Mouse (Mus musculus): ENCODE data around the gene Zswim9. TPM values are rescaled to one million over a fixed set of nuclear protein-coding genes. Genes with fewer than 3 reads are reported as not detected.

Zswim9 gene
- polyA plus RNA-seq, 1 experiment from 2014 or later, result 9.0 TPM

DNA sequence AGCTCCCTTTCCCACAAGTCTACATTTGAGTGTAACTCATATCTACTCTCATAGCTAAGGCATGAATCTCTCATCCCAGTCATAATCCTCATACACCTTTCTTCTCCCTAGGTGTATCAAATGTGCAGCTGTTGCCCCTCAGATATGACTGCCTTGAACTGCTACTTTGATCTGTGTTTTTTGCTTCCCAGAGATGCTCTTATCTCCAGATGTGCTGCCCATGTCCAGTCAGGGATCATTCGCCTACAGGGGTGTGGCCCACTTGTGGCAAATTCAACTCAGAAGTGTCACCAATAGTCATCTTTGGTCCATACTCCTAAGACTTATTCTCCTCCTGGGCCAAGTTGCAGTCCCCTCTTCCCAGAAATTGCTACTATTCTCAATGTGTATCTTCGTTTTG is 688 bp downstream of the Zswim9 start:
- WGBS, result 32% methylated on average over 2 of the region's 2 CpGs
- Histone ChIP-seq H3K9ac (ENCODE audit: low read length) (peak overlapping the region; percentile 71), H3K27me3 (ENCODE audit: control insufficient read depth, insufficient read depth, low read length) (no peaks in the 10 kb centered on the region), H3K4me3 (ENCODE audit: low read depth, low read length) (peak overlapping the region; percentile 55), H3K27ac (ENCODE audit: low read depth, low read length) (no peak overlapping the region; the same call in 1 of the 2 replicates), H3K4me2 (ENCODE audit: low read depth) (peak overlapping the region; percentile 51), H3K9me3 (ENCODE audit: control insufficient read depth, low read length) (0 out of 2 replicates have a peak, but pooled peaks cover 2% of the 10 kb centered on the region), H3K36me3 (ENCODE audit: control insufficient read depth, insufficient read depth, low read length) (peaks cover 4% of the 10 kb centered on the region; the same call in 1 of the 2 replicates), H3K4me1 (ENCODE audit: control insufficient read depth, insufficient read depth, low read length) (no peaks in the 10 kb centered on the region)
- ATAC-seq (ENCODE audit: insufficient read depth, low FRiP score, low TSS enrichment) (peak; percentile 1; the same call in 1 of the 2 replicates), DNase-seq (ENCODE audit: low spot score) (no peak)

DNA sequence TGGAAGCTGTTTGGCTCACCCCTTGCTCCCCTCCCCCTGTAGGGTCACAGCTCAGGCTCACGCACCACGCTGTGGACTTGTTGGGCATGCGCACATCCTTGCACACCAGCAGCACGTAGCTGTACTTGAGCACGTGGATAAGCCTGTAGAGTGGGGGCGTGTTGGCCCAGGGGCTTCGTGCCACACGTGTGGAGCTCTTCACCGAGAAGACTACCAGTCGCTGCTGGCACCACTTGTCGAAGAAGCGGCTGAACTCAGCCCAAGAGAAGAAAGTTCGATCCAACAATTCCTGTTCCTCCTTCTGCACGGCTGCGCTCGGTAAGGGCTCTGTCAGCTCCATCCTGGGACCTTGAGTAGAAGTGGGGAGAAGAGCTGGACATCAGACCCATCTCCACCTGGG is 1.4 kb downstream of the Zswim9 start, which contains the start of gene Lig1:
Gene Lig1, plus strand, starts transcription at position 203 of the 400 bp plus-strand sequence.
- no peaks in the 10 kb centered on the region for H3K4me1 ChIP-seq (ENCODE audit: control insufficient read depth, insufficient read depth, low read length)
- no peak within 1 kb of the TSS; the same call in 1 of the 2 replicates for H3K27ac ChIP-seq (ENCODE audit: low read depth, low read length)
- WGBS, result 95% methylated on average over 16 of the region's 16 CpGs
- H3K4me3 ChIP-seq (ENCODE audit: low read depth, low read length), result peak within 1 kb of the TSS; percentile 55
- peak within 1 kb of the TSS; percentile 51 for H3K4me2 ChIP-seq (ENCODE audit: low read depth)
- no peaks in the 10 kb centered on the region for H3K27me3 ChIP-seq (ENCODE audit: control insufficient read depth, insufficient read depth, low read length)
- no peak for ATAC-seq (ENCODE audit: insufficient read depth, low FRiP score, low TSS enrichment)
- peak within 1 kb of the TSS; percentile 71 for H3K9ac ChIP-seq (ENCODE audit: low read length)
- peaks cover 4% of the 10 kb centered on the region; the same call in 1 of the 2 replicates for H3K36me3 ChIP-seq (ENCODE audit: control insufficient read depth, insufficient read depth, low read length)
- DNase-seq (ENCODE audit: low spot score), result no peak
- 0 out of 2 replicates have a peak, but pooled peaks cover 2% of the 10 kb centered on the region for H3K9me3 ChIP-seq (ENCODE audit: control insufficient read depth, low read length)

GRCm38 (mm10) chr7:13271704-13272103 is 6.8 kb downstream of the Zswim9 start:
- WGBS, result 79% methylated on average over 1 of the region's 1 CpGs
- DNase-seq (ENCODE audit: low spot score), result no peak
- Histone ChIP-seq H3K27me3 (ENCODE audit: control insufficient read depth, insufficient read depth, low read length) (no peaks in the 10 kb centered on the region), H3K4me2 (ENCODE audit: low read depth) (no peak overlapping the region), H3K27ac (ENCODE audit: low read depth, low read length) (no peak overlapping the region), H3K9me3 (ENCODE audit: control insufficient read depth, low read length) (no peaks in the 10 kb centered on the region), H3K9ac (ENCODE audit: low read length) (no peak overlapping the region), H3K36me3 (ENCODE audit: control insufficient read depth, insufficient read depth, low read length) (0 out of 2 replicates have a peak, but pooled peaks cover 2% of the 10 kb centered on the region), H3K4me1 (ENCODE audit: control insufficient read depth, insufficient read depth, low read length) (no peaks in the 10 kb centered on the region), H3K4me3 (ENCODE audit: low read depth, low read length) (no peak overlapping the region)
- ATAC-seq (ENCODE audit: insufficient read depth, low FRiP score, low TSS enrichment), result no peak

GRCm38 (mm10) chr7:13269394-13269793 is 9.1 kb downstream of the Zswim9 start:
- H3K4me1 ChIP-seq (ENCODE audit: control insufficient read depth, insufficient read depth, low read length), result no peaks in the 10 kb centered on the region
- no peak for ATAC-seq (ENCODE audit: insufficient read depth, low FRiP score, low TSS enrichment)
- no peak for DNase-seq (ENCODE audit: low spot score)
- no peak overlapping the region for H3K4me3 ChIP-seq (ENCODE audit: low read depth, low read length)
- no peak overlapping the region for H3K9ac ChIP-seq (ENCODE audit: low read length)
- no peaks in the 10 kb centered on the region for H3K36me3 ChIP-seq (ENCODE audit: control insufficient read depth, insufficient read depth, low read length)
- H3K27ac ChIP-seq (ENCODE audit: low read depth, low read length), result no peak overlapping the region
- no peak overlapping the region for H3K4me2 ChIP-seq (ENCODE audit: low read depth)
- H3K9me3 ChIP-seq (ENCODE audit: control insufficient read depth, low read length), result no peaks in the 10 kb centered on the region
- 81% methylated on average over 11 of the region's 11 CpGs for WGBS
- no peaks in the 10 kb centered on the region for H3K27me3 ChIP-seq (ENCODE audit: control insufficient read depth, insufficient read depth, low read length)

DNA sequence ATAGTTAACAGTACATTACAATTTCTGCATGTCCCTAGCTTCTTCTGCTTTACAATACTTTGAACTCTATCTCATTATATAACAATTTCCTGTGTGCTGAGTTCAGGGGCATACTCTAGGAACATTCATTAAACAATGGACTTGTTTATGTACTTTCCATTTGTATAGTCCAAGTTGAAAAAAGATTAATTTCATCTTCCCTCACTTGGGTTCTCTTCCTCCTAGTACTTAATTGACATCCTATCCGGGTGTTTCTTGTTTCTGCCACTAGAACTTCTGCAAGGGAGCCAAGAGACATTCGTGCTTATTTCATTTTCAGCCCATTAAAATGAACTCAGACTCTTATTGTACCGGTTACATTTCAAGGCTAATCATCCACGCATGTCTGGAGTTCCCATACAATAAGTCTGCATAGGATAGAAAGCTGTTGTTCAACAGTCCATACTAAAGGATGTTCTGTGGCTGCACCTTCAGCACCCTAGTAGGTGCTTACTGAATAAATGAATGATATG is 9.7 kb downstream of the Zswim9 start:
- Histone ChIP-seq H3K27me3 (ENCODE audit: control insufficient read depth, insufficient read depth, low read length) (no peaks in the 10 kb centered on the region), H3K4me3 (ENCODE audit: low read depth, low read length) (no peak overlapping the region), H3K27ac (ENCODE audit: low read depth, low read length) (no peak overlapping the region), H3K4me1 (ENCODE audit: control insufficient read depth, insufficient read depth, low read length) (no peaks in the 10 kb centered on the region), H3K9me3 (ENCODE audit: control insufficient read depth, low read length) (no peaks in the 10 kb centered on the region), H3K9ac (ENCODE audit: low read length) (no peak overlapping the region), H3K36me3 (ENCODE audit: control insufficient read depth, insufficient read depth, low read length) (no peaks in the 10 kb centered on the region), H3K4me2 (ENCODE audit: low read depth) (no peak overlapping the region)
- ATAC-seq (ENCODE audit: insufficient read depth, low FRiP score, low TSS enrichment), result no peak
- 91% methylated on average over 4 of the region's 4 CpGs for WGBS
- DNase-seq (ENCODE audit: low spot score), result no peak

DNA sequence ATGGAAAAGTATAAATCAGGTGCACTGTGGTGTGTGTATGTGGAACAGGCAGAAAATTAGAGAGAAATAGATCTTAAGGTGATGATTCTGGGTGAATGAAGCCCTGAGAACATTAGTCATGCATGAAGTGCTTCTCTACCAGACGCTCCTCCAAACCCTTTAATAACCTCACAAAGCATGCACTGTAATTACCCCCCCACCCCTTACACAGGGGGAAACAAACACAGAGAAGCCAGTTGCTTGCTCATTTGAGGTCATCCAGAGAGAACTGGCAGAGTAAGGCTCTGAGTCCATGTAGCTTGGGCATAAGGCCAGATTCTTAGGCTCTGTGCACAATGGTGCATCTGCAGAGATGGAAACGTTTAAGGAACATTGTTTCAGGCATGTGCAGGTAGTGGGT is 14.1 kb downstream of the Zswim9 start:
- H3K4me3 ChIP-seq (ENCODE audit: low read depth, low read length), result no peak overlapping the region
- H3K27me3 ChIP-seq (ENCODE audit: control insufficient read depth, insufficient read depth, low read length), result no peaks in the 10 kb centered on the region
- no peaks in the 10 kb centered on the region for H3K36me3 ChIP-seq (ENCODE audit: control insufficient read depth, insufficient read depth, low read length)
- no peak overlapping the region for H3K4me2 ChIP-seq (ENCODE audit: low read depth)
- H3K9ac ChIP-seq (ENCODE audit: low read length), result no peak overlapping the region
- WGBS, result 69% methylated on average over 2 of the region's 2 CpGs
- ATAC-seq (ENCODE audit: insufficient read depth, low FRiP score, low TSS enrichment) (no peak), DNase-seq (ENCODE audit: low spot score) (no peak)
- no peaks in the 10 kb centered on the region for H3K4me1 ChIP-seq (ENCODE audit: control insufficient read depth, insufficient read depth, low read length)
- no peak overlapping the region for H3K27ac ChIP-seq (ENCODE audit: low read depth, low read length)
- no peaks in the 10 kb centered on the region for H3K9me3 ChIP-seq (ENCODE audit: control insufficient read depth, low read length)

- Histone ChIP-seq H3K4me2 (ENCODE audit: low read depth) (no peak overlapping the region), H3K27me3 (ENCODE audit: control insufficient read depth, insufficient read depth, low read length) (no peaks in the 10 kb centered on the region), H3K4me1 (ENCODE audit: control insufficient read depth, insufficient read depth, low read length) (no peaks in the 10 kb centered on the region), H3K9me3 (ENCODE audit: control insufficient read depth, low read length) (no peaks in the 10 kb centered on the region), H3K36me3 (ENCODE audit: control insufficient read depth, insufficient read depth, low read length) (no peaks in the 10 kb centered on the region), H3K4me3 (ENCODE audit: low read depth, low read length) (no peak overlapping the region), H3K9ac (ENCODE audit: low read length) (no peak overlapping the region), H3K27ac (ENCODE audit: low read depth, low read length) (no peak overlapping the region)
- DNase-seq (ENCODE audit: low spot score) (no peak), ATAC-seq (ENCODE audit: insufficient read depth, low FRiP score, low TSS enrichment) (no peak)
- 80% methylated on average over 5 of the region's 5 CpGs for WGBS
Observed at GRCm38 (mm10) chr7:13263851-13264250, 14.7 kb downstream of the Zswim9 start.

GRCm38 (mm10) chr7:13260746-13261700 is 17.5 kb downstream of the Zswim9 start:
- Histone ChIP-seq H3K4me3 (ENCODE audit: low read depth, low read length) (no peak overlapping the region), H3K27me3 (ENCODE audit: control insufficient read depth, insufficient read depth, low read length) (no peaks in the 10 kb centered on the region), H3K36me3 (ENCODE audit: control insufficient read depth, insufficient read depth, low read length) (no peaks in the 10 kb centered on the region), H3K4me2 (ENCODE audit: low read depth) (no peak overlapping the region), H3K9me3 (ENCODE audit: control insufficient read depth, low read length) (no peaks in the 10 kb centered on the region), H3K9ac (ENCODE audit: low read length) (no peak overlapping the region), H3K27ac (ENCODE audit: low read depth, low read length) (no peak overlapping the region), H3K4me1 (ENCODE audit: control insufficient read depth, insufficient read depth, low read length) (no peaks in the 10 kb centered on the region)
- 41% methylated on average over 50 of the region's 50 CpGs for WGBS
- no peak for DNase-seq (ENCODE audit: low spot score)
- ATAC-seq (ENCODE audit: insufficient read depth, low FRiP score, low TSS enrichment), result no peak
